Mouse (Mus musculus) midbrain, embryonic 10.5 days (tissue): ENCODE measurements around the gene Cdkl1. TPM values are rescaled to one million over a fixed set of nuclear protein-coding genes. Genes with fewer than 3 reads are reported as not detected.

Experiments used
- DNase-seq: peaks from one replicate; pipeline ENCODE4 v3.0.0-alpha.2; 2017; ENCODE audit warnings: low spot score
- H3K27ac ChIP-seq: fragments of 300-500 bp; sonication (generic); replicated peaks from 2 replicates; pipeline ENCODE4 v1.5.1; 2016; ENCODE audit warnings: mild to moderate bottlenecking
- H3K27me3 ChIP-seq: fragments of 300-500 bp; sonication (generic); 2 replicates; pipeline ENCODE4 v1.6.1; 2016; ENCODE audit warnings: low read depth, mild to moderate bottlenecking; ENCODE audit not compliant: poor library complexity, severe bottlenecking
- H3K36me3 ChIP-seq: fragments of 300-500 bp; sonication (generic); 2 replicates; pipeline ENCODE4 v1.6.1; 2016; ENCODE audit warnings: mild to moderate bottlenecking, moderate library complexity
- H3K4me1 ChIP-seq: fragments of 300-500 bp; sonication (generic); 2 replicates; pipeline ENCODE4 v1.6.1; 2016
- H3K4me3 ChIP-seq: fragments of 300-500 bp; sonication (generic); 2 replicates; pipeline ENCODE4 v1.5.1; 2016; ENCODE audit warnings: mild to moderate bottlenecking, moderate library complexity
- H3K9me3 ChIP-seq: fragments of 300-500 bp; sonication (generic); replicated peaks from 2 replicates; pipeline ENCODE4 v1.6.1; 2016; ENCODE audit warnings: mild to moderate bottlenecking
- WGBS: fragments of 180-500 bp; shearing (Covaris S2); methylation state at CpG from one replicate; pipeline ENCODE4 v1.1.7; 2016; 5-methylcytosine and 5-hydroxymethylcytosine counted together
- polyA plus RNA-seq: library from polyadenylated mRNA; unstranded; fragments of >200 nt; fragmentation: Nextera tagmentation; extraction: Ambion mirVana; gene quantifications from 2 replicates; pipeline ENCODE4 v1.2.1, GENCODE M21; 2016

The Cdkl1 gene
- polyA plus RNA-seq, result 0.68 and 0.77 TPM in 2 replicates

DNA sequence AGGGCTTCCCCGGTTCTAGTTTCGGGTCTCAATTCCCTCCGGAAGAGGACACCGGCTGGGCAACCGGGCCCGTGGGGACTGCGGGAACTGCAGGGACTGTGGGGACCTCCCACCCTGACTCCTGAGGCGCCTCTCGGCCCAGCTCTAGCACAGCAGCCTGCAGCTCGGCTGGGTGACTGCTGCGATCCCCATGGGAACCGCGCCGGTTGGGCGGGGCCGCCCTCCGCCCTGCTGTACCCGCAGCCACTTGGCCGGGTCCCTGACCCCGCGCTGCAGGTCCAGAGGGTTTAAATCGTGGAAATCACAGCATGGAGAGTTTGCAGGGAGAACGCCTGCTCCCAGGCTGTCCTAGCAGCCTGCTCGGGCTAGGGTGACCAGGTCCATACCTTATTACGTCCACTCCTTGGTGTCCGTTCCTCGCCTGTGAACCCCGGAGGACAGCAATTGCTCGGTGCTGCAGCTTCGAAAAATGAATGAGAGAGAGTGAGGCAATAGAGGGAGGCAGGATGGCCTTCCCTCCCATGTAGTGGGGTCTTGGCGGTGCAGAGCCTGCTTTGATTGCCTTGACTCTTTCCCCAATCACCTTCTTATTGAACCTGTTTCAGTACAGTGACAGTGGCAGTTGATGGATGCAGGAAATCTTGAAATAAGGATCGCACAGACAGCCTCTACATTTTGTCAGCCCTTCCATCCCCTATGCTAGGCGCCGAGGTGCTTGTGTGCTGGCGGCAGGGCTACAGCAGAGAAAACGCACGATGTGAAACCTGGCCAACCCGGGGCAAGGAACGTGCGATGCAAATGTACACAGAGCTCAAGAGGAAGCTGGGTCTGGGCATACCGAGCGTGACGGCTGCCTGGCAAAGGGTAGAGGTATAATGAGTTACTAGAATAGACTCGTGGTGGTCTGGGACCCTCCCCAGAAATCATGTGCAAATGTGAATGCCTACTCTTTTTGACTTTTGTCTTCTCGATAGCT, at the start of gene Cdkl1:
TSS of gene Cdkl1 (minus strand) at position 738 of the 976 bp plus-strand sequence.
- Histone ChIP-seq H3K4me1 (peaks cover 18% of the 10 kb centered on the region), H3K9me3 (no peaks in the 10 kb centered on the region), H3K36me3 (no peaks in the 10 kb centered on the region), H3K27me3 (peaks cover 51% of the 10 kb centered on the region), H3K27ac (peak within 1 kb of the TSS; percentile 76), H3K4me3 (peak within 1 kb of the TSS; percentile 70)
- WGBS, result 2% methylated on average over 45 of the region's 45 CpGs
- peak; percentile 78 for DNase-seq

DNA sequence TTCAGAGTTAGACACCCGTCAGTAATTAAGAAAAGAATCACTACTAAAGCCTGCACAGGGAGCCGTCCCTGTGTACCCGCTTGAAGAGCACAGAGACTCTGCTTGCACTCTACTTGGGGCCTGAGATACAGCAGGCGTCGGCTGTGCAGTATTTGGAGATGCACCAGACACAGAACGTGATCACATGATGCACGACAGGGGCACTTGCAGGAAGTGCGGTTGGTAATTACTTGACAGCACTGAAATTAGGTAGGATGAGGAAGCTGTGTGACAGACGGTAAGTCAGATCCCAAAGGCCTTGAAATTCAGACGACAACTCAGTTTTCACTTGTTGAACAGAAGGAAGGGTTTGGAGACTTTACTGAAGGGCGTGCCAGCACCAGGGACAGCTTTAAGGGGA, 47.3 kb upstream of the Cdkl1 start:
- Histone ChIP-seq H3K36me3 (peaks cover 58% of the 10 kb centered on the region), H3K27me3 (no peaks in the 10 kb centered on the region)
- WGBS, result 86% methylated on average over 11 of the region's 11 CpGs

GRCm38 (mm10) chr12:69833982-69834604, 43.0 kb upstream of the Cdkl1 start:
- H3K36me3 ChIP-seq, result peaks cover 45% of the 10 kb centered on the region
- no peak overlapping the region for H3K27ac ChIP-seq
- 90% methylated on average over 12 of the region's 12 CpGs for WGBS
- no peak for DNase-seq
- no peaks in the 10 kb centered on the region for H3K9me3 ChIP-seq
- H3K27me3 ChIP-seq, result no peaks in the 10 kb centered on the region
- no peak overlapping the region for H3K4me3 ChIP-seq
- peaks cover 1% of the 10 kb centered on the region for H3K4me1 ChIP-seq

More for the DNA sequence above, 47.3 kb upstream of the Cdkl1 start:
- no peak for DNase-seq
- Histone ChIP-seq H3K27ac (no peak overlapping the region), H3K4me3 (no peak overlapping the region), H3K9me3 (no peaks in the 10 kb centered on the region), H3K4me1 (peaks cover 5% of the 10 kb centered on the region)

- 93% methylated on average over 9 of the region's 9 CpGs for WGBS
- no peaks in the 10 kb centered on the region for H3K9me3 ChIP-seq
- H3K36me3 ChIP-seq, result peaks cover 39% of the 10 kb centered on the region
- no peak overlapping the region for H3K27ac ChIP-seq
- no peak overlapping the region for H3K4me3 ChIP-seq
- H3K4me1 ChIP-seq, result peaks cover 15% of the 10 kb centered on the region
- H3K27me3 ChIP-seq, result no peaks in the 10 kb centered on the region
- no peak for DNase-seq
These were observed 40.3 kb upstream of the Cdkl1 start for GRCm38 (mm10) chr12:69831239-69831910.

DNA sequence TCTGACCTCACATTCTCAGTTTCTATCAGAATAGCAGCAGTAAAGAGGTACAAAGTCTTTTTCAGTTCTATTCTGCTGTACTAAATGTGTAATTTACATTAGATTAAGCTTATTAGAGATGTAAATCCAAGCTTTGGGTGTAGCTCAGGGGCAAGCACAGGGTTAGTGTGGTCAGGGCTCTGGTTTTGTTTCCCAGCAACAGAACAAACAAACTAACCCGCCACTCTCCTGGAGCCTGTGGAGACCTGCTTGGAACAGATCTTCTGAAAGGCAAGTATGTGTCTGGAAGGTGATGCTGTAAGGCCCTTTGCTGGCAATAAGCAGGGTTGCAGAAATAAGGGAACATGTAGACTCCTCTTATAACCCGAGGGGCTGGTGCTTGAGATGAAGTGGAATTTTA, 37.1 kb upstream of the Cdkl1 start:
- 63% methylated on average over 2 of the region's 2 CpGs for WGBS
- peak; percentile 22 for DNase-seq
- H3K36me3 ChIP-seq, result peaks cover 43% of the 10 kb centered on the region

GRCm38 (mm10) chr12:69824881-69825597, 34.0 kb upstream of the Cdkl1 start:
- DNase-seq, result no peak
- Histone ChIP-seq H3K4me3 (no peak overlapping the region), H3K9me3 (peaks cover 9% of the 10 kb centered on the region), H3K4me1 (peaks cover 15% of the 10 kb centered on the region), H3K36me3 (peaks cover 68% of the 10 kb centered on the region), H3K27ac (no peak overlapping the region), H3K27me3 (no peaks in the 10 kb centered on the region)
- WGBS, result 83% methylated on average over 9 of the region's 9 CpGs

More for the DNA sequence above, 37.1 kb upstream of the Cdkl1 start:
- H3K9me3 ChIP-seq, result no peaks in the 10 kb centered on the region
- H3K27ac ChIP-seq, result peak overlapping the region; percentile 68
- H3K4me3 ChIP-seq, result no peak overlapping the region
- no peaks in the 10 kb centered on the region for H3K27me3 ChIP-seq
- H3K4me1 ChIP-seq, result peaks cover 15% of the 10 kb centered on the region

DNA sequence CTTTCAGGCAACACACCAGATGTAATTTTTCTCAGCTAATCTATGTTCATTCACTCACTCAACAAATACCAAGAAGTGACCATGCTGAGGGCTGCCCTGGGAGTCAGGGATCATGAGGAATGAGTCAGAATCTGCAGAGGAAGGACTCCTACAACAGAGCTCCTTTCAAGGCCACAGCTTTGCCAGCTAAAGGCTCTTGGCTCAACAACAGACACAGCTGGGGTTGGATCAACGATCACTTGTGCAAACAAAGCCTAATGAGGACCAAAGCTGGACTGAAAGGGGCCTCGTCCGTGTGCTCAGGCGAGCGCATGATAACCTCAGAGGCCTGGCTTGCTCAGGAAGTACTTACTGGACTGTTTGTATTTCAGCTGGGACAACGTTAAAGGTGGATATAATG, 23.2 kb upstream of the Cdkl1 start:
- Histone ChIP-seq H3K27ac (peak overlapping the region; percentile 34), H3K4me1 (peaks cover 23% of the 10 kb centered on the region), H3K27me3 (no peaks in the 10 kb centered on the region), H3K4me3 (no peak overlapping the region), H3K9me3 (no peaks in the 10 kb centered on the region), H3K36me3 (peaks cover 55% of the 10 kb centered on the region)
- 30% methylated on average over 6 of the region's 6 CpGs for WGBS
- peak; percentile 44 for DNase-seq

GRCm38 (mm10) chr12:69813596-69813995, 22.5 kb upstream of the Cdkl1 start:
- DNase-seq, result no peak
- Histone ChIP-seq H3K4me3 (no peak overlapping the region), H3K9me3 (no peaks in the 10 kb centered on the region), H3K36me3 (peaks cover 53% of the 10 kb centered on the region), H3K27ac (peak overlapping the region; percentile 24), H3K4me1 (peaks cover 23% of the 10 kb centered on the region), H3K27me3 (no peaks in the 10 kb centered on the region)
- WGBS, result 45% methylated on average over 2 of the region's 2 CpGs

DNA sequence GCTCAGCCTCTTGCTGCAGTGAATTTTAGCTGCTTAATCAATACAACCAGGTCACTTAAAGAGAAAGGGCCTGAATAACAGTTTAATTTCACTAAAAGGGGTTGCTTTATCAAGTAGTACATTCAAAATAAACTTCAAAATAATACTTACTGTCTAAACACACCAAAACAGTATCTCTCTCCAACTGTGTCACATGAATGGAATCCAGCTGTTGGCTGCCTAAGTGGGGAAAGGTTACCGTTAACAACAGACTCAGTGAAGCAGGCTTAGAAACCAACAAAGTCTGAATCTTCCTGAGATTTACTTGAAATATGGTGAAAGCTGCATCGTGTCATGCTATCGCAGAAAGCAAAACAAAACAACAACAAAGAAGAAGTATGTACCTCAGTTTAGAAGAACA, 21.9 kb upstream of the Cdkl1 start:
- DNase-seq, result no peak
- Histone ChIP-seq H3K36me3 (peaks cover 52% of the 10 kb centered on the region), H3K27me3 (no peaks in the 10 kb centered on the region), H3K9me3 (no peaks in the 10 kb centered on the region), H3K4me3 (no peak overlapping the region), H3K4me1 (peaks cover 23% of the 10 kb centered on the region), H3K27ac (no peak overlapping the region)
- WGBS, result 71% methylated on average over 3 of the region's 3 CpGs

- peaks cover 23% of the 10 kb centered on the region for H3K4me1 ChIP-seq
These were observed 20.9 kb upstream of the Cdkl1 start for GRCm38 (mm10) chr12:69811976-69812375.

GRCm38 (mm10) chr12:69809439-69809838, 18.4 kb upstream of the Cdkl1 start:
- Histone ChIP-seq H3K27ac (no peak overlapping the region), H3K36me3 (peaks cover 51% of the 10 kb centered on the region), H3K27me3 (no peaks in the 10 kb centered on the region), H3K4me3 (no peak overlapping the region), H3K4me1 (peaks cover 16% of the 10 kb centered on the region), H3K9me3 (no peaks in the 10 kb centered on the region)
- WGBS, result 94% methylated on average over 3 of the region's 3 CpGs
- DNase-seq, result no peak

More at GRCm38 (mm10) chr12:69811976-69812375, 20.9 kb upstream of the Cdkl1 start:
- DNase-seq, result no peak
- 67% methylated on average over 1 of the region's 1 CpGs for WGBS
- Histone ChIP-seq H3K9me3 (no peaks in the 10 kb centered on the region), H3K4me3 (no peak overlapping the region), H3K27me3 (no peaks in the 10 kb centered on the region), H3K36me3 (peaks cover 51% of the 10 kb centered on the region), H3K27ac (no peak overlapping the region)

DNA sequence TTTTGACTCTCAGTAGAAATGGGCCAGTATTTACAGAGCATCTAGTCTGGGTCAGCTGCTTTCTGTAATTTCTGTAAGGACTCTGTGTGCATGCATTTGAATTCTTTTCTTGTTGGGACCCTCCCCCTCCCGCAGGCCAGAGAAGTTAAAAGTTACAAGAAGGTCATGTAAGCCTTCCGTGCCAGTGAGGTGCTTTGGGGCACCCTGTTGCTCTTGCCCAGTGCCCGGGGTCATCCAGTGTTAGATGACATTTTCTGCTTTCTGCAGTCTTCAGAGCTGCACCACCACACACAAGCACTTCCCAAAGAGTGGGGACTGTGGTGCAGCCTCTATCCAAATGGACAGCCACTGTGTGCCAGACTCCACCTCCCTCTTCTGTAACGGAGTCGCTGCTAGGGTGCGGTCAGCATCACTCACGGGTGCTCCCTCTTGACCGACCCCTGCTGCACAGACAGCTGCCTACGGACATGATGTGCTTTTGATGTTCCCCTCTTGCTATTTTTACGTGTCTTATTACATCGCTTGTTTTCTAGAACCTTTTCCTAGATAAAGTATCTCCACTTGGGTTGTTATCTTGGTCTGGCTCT, 16.4 kb upstream of the Cdkl1 start:
- Histone ChIP-seq H3K4me3 (no peak overlapping the region), H3K4me1 (0 out of 2 replicates have a peak, but pooled peaks cover 3% of the 10 kb centered on the region), H3K27ac (no peak overlapping the region), H3K9me3 (no peaks in the 10 kb centered on the region), H3K36me3 (peaks cover 50% of the 10 kb centered on the region), H3K27me3 (no peaks in the 10 kb centered on the region)
- DNase-seq, result no peak
- WGBS, result 77% methylated on average over 11 of the region's 11 CpGs
